Mouse (Mus musculus): Measurements from ENCODE around the gene Sult2a5.

Gene Sult2a5

GRCm38 (mm10) chr7:13623667-13624066 is at the start of gene Sult2a5:
Gene Sult2a5 (plus strand): TSS chr7:13623967.
- DNase-seq: no peak

All from right cerebral cortex, postnatal 4 days (tissue).